Mouse (Mus musculus) retina, postnatal 1 day (tissue): ENCODE results near the gene Appbp2.
"Not testable (repeated sequence)": the region's sequence is repeated elsewhere in the genome, so short reads cannot be mapped to it uniquely, and the experiment has no call there.

Experiments
- DNase-seq: peaks from one replicate; pipeline ENCODE4 v3.0.0-alpha.2; 2012

The Appbp2 gene

DNA sequence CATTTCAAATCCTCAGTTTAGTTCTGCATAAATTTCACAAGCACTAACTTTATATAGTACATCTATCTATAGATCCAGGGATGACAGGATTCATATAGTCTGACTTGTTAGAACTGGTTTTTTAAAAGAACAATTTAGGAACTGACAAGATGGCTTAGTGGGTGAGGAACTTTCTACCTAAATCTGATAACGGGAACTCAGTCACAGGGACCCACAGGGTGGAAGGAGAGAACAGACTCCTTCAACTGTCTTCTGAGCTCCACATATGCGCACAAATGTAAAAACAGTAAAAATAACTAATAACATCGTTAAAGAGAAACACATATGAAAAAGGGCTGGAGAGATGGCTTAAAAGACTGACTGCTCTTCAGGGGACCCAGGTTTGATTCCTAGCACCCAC lies 15.9 kb downstream of the Appbp2 start:
- DNase-seq, result no peak

- DNase-seq, result no peak
Observed at GRCm38 (mm10) chr11:85214679-85215078, 20.3 kb downstream of the Appbp2 start.

DNA sequence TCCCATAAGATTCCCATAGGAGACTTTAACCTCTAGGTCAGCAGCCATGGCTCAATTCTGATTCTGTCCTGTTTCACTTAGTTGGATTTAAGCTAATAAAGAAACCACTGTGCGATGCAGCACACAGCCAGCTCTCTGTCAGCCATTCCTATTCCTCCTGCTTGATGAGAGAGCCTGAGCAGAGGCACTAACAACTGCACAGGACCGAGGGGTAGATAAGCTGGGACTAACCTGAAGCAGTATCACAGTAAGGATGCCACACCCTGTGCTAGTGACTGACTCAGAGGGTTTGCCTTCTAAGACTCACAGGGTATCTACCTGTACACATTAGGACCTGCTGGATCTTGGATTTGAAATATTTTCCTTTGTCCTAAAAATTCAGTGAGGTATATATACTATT lies 21.7 kb downstream of the Appbp2 start:
- DNase-seq, result no peak

DNA sequence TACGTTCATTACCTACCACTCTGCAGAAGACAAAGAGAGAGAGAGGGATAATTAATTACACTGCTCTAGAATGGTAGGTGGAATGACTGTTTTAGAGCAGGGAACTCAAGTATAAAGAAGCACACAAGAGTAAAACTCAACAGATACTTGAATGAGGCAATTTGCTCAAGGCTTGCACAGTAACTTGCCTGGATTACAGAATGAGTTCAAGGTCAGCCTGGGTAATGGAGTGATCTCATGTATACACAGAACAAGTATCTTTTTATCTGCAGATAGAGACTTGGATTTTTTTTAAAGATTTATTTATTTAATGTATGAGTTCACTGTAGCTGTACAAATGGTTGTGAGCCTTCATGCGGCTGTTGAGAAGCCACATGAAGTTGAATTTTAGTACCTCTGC lies 23.8 kb downstream of the Appbp2 start:
- DNase-seq, result no peak

DNA sequence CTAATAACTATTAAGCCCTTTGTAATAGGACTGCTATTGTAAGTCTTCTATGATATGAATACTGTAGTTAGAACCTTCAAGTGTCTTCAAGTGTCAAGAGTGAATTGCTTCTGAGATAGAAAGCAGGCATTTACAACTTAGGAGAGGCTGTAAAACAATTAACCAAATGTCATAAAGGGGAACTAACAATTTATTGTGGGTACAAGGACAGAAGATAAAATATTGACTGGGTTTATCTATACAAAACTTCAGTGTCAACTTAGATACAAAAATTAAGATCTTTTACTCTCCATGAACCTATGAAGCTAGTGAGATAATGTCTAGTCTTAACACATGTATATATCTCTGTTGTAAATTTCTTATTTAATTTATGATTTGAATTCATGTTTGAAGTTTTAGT lies 28.7 kb downstream of the Appbp2 start:
- no peak for DNase-seq

GRCm38 (mm10) chr11:85198906-85199305 lies 36.0 kb downstream of the Appbp2 start:
- DNase-seq, result no peak

GRCm38 (mm10) chr11:85196046-85196445 lies 38.9 kb downstream of the Appbp2 start:
- DNase-seq, result no peak

DNA sequence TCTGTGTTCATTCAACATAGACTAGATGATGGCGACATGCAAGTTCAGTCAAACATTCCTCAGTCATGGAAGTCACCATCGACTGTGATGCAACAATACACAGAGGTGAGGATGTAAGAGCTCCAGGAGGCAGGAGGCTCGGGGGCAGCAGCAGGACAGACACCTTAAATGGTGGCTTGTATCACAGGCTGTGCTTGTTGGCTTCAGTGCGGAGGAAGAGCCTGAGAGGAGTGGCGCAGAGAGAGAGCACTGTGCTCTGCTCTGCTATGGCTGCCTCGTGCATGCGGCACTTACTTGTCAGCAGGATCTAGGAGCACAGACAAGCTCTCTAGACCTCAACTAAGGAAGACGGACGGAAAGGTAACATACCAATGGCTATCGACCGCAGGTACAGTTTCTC lies 40.7 kb downstream of the Appbp2 start:
- no peak for DNase-seq

DNA sequence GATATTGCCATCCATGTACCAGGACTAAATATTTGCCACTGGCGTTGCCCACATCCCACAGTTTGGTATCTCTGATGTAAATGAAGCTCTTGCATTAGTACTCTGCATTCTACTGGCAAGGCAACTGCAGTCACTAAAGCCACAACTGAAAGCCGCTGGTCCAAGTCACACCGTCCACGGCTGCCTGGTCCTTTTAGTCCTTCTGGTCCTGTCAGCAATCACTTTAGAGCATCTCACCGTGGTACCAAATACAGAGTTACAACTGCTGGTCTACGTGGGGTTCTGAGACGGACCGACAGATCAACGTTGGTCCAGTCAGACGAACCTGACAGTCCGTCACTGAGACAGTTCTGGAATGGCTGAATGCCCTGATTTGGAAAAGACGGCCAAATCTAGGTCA lies 44.2 kb downstream of the Appbp2 start:
- DNase-seq, result no peak

DNA sequence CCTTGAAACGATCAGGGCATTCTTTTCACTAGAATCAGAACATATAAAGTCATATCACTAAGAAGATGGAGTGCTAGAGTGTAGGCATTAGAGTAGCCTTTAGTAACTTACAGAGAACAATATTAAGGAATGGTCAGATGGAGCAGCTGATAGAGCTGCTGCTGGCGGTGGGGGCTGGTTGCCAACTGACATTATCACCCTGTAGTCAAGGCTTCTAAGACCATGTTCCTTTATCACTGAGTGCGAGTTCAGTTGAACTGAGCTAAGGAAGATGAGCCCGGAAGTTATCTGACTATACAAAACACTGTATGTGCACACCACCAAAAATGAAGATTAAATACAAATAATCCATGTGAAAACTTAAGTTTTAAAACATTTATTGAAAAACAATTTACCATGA lies 45.8 kb downstream of the Appbp2 start:
- DNase-seq, result no peak

GRCm38 (mm10) chr11:85184839-85185238 lies 50.1 kb downstream of the Appbp2 start:
- DNase-seq, result no peak

- DNase-seq, result peak; percentile 67
Observed at GRCm38 (mm10) chr11:85184082-85184481, 50.8 kb downstream of the Appbp2 start.

- no peak for DNase-seq
Observed at GRCm38 (mm10) chr11:85183284-85183779, 51.6 kb downstream of the Appbp2 start.

DNA sequence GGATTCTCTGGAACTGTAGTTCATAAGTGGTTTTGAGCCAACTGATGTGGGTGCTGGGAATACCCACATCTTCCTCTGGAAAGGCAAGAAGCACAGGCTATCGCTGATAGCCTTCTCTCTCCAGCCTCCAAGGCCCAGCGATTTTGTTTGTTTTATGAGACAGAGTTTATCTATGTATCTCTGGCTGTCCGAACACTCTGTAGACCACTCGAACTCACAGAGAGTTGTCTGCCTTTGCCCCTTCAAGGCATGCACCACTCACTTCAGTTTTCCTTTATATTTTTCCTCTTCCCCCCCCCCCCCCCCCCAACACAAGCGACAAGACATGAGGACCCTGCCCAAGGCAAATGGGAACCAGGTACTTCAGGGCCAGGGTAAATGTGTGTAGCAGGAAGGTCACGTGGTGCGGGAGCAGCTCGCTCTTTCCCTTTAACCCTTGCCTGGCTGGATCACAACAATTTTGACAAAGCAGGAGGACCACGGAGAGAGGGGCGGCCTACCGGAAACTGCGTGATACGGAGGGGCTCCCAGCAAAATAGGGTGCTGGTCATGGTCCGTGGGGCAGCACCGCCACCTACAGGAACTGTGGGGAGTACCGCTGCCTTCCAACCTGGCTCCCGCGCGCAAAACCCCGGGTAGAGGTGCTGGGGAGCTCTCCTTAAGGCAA lies 52.2 kb downstream of the Appbp2 start:
- DNase-seq, result peak; percentile 94

- DNase-seq, result no peak
Observed at GRCm38 (mm10) chr11:85178413-85178812, 56.5 kb downstream of the Appbp2 start.

GRCm38 (mm10) chr11:85177761-85178160 lies 57.2 kb downstream of the Appbp2 start:
- no peak for DNase-seq

DNA sequence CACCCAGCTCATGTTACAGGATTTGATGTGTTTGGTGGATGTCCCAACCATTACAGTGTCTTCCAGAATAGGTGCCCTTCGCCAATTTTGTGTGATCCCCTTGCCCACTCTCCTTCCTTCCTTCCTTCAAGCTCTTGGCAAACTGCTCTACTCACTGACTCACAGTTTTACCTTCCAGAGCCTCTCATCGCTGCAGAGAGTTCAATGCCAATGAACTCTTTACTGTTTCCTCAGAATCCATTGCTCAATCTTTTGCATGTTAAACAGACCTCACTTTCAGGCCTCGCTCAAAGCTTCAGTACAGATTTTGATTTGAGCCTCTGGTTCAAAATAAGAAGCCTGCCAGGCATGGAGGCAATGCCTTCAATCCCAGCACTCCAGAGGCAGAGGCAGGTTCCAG lies 59.0 kb downstream of the Appbp2 start:
- DNase-seq, result no peak

GRCm38 (mm10) chr11:85170833-85171232 lies 64.1 kb downstream of the Appbp2 start:
- no peak for DNase-seq

- DNase-seq, result peak; percentile 92
Observed at GRCm38 (mm10) chr11:85170058-85170740, 64.7 kb downstream of the Appbp2 start, which contains the start of gene 1700125H20Rik. TSS of gene 1700125H20Rik (plus strand) at chr11:85170404.

DNA sequence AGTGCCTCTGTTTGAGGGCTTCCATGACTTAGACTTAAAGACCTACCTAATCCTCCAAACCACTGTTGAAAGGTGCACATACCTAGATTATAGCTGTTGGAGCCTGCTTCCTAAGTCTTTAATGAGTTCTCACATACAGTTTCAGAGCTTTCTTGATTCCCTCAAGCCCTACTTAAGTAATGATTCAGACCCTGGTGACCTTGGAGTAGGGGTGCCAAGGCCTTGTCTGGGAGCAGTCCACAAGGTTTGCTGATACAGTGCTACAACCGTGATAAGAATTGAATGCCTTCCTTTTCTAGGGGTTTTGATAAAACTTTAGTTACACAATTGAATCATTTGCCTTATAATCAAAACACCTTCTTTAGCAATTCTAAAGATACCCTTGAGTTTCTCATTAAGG lies 67.4 kb downstream of the Appbp2 start:
- peak; percentile 10 for DNase-seq

DNA sequence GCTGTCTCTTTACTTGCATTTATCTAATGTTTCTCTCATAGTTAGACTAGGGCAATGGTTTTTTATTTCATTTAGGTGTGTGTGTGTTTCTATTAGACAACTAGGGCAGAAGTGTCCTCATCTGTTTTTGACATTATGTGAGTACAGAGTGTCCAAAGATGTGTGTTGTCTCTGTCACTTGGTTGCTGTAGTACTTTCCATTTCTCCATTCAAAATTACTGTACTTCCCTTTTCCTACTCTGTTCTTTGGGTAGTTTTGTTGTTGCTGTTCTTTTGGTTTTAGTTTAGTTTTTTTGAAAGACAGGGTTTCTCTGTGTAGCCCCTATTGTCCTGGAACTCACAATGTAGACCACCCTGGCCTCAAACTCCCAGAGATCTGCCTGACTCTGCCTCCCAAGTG lies 70.6 kb downstream of the Appbp2 start:
- DNase-seq, result no peak

GRCm38 (mm10) chr11:85163014-85163413 lies 71.9 kb downstream of the Appbp2 start:
- not testable (repeated sequence) for DNase-seq

DNA sequence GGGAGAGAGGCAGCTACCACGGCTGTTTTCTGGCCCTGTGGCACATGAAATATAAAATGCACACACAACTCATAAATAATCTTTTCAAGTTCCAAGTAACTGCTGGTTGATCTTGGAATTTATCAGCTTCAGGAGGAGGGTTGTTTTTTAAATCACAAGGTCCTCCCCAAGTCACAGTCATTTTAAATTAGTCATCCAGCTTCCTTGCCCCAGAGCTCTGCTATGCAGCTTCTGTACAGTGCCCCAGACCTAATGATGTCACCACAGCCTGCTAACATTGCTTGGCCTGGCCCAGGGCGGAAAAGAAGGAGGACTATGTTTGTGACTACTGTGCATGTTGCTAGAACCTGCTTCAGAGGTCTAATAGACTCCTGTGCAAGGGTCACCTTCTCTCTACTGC lies 77.6 kb downstream of the Appbp2 start:
- DNase-seq, result no peak

GRCm38 (mm10) chr11:85152256-85152930 lies 82.5 kb downstream of the Appbp2 start:
- no peak for DNase-seq
